Mouse (Mus musculus) bone marrow macrophage, adult 2 months (primary cell): Measurements from ENCODE around the gene Hist1h2ap.
"Not testable (repeated sequence)": the region's sequence is repeated elsewhere in the genome, so short reads cannot be mapped to it uniquely, and the experiment has no call there.

Experiments
- CTCF ChIP-seq: IDR thresholded peaks from 2 replicates; pipeline ENCODE4 v1.5.1; 2012; ENCODE audit warnings: low read depth, mild to moderate bottlenecking, low read length, moderate library complexity
- POLR2A ChIP-seq: IDR thresholded peaks from 2 replicates; pipeline ENCODE4 v1.6.1; 2012; ENCODE audit warnings: mild to moderate bottlenecking, low read depth, low read length, borderline replicate concordance

DNA sequence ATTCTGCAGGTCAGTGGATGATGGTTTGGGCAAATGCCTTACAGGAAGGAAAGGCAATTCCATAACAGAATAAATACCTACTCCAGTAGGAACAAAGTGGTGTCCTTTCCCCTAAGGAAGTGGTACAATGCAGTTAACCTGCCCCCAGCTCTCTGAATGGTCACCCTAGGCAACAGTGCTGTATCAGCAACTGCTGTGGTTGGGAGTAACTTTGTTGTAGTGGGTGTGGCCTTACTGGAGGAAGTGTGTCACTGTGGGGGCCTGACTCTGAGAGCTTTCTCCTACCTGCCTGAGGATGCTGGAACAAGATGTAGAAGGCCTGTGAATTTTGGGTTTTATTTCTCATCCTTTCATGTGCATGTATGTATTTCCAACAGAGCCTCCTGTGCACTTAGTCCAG, 13.0 kb upstream of the Hist1h2ap start:
- not testable (repeated sequence) for TF ChIP-seq POLR2A, CTCF
